Mouse (Mus musculus) forebrain, postnatal 0 days (tissue): Measurements from ENCODE around the gene Vsx1. TPM values are rescaled to one million over a fixed set of nuclear protein-coding genes. Genes with fewer than 3 reads are reported as not detected.
A peak's percentile ranks its signal among the peaks of the same experiment; 100 is the strongest.

Experiments used
- ATAC-seq: fragments of 200-750 bp; cut with Nextera tagmentation; 2 replicates; pipeline ENCODE4 v1.8.0; 2017; ENCODE audit warnings: mild to moderate bottlenecking, moderate library complexity
- DNase-seq: peaks from one replicate; pipeline ENCODE4 v3.0.0-alpha.2; 2015
- H3K27ac ChIP-seq: fragments of 300-500 bp; sonication (generic); 2 replicates; pipeline ENCODE4 v1.5.1; 2014; ENCODE audit warnings: low read depth, mild to moderate bottlenecking, antibody characterized with exemption, low read length, moderate library complexity, mixed read lengths
- H3K27me3 ChIP-seq: fragments of 300-500 bp; sonication (generic); 2 replicates; pipeline ENCODE4 v1.6.1; 2014; ENCODE audit warnings: mild to moderate bottlenecking, low read length, mixed read lengths; ENCODE audit not compliant: insufficient read depth
- H3K36me3 ChIP-seq: fragments of 300-500 bp; sonication (generic); 2 replicates; pipeline ENCODE4 v1.6.1; 2014; ENCODE audit warnings: mild to moderate bottlenecking, moderate library complexity; ENCODE audit not compliant: insufficient read depth
- H3K4me1 ChIP-seq: fragments of 300-500 bp; sonication (generic); 2 replicates; pipeline ENCODE4 v1.6.1; 2014; ENCODE audit warnings: antibody characterized with exemption; ENCODE audit not compliant: insufficient read depth
- H3K4me2 ChIP-seq: fragments of 300-500 bp; sonication (generic); 2 replicates; pipeline ENCODE4 v1.6.1; 2014; ENCODE audit warnings: low read depth, mild to moderate bottlenecking, moderate library complexity
- H3K4me3 ChIP-seq: fragments of 300-500 bp; sonication (generic); 2 replicates; pipeline ENCODE4 v1.5.1; 2014; ENCODE audit warnings: low read depth, low read length, mixed read lengths
- H3K9ac ChIP-seq: fragments of 300-500 bp; sonication (generic); 2 replicates; pipeline ENCODE4 v1.6.1; 2014; ENCODE audit warnings: mild to moderate bottlenecking
- H3K9me3 ChIP-seq: fragments of 300-500 bp; sonication (generic); 2 replicates; pipeline ENCODE4 v1.6.1; 2016; ENCODE audit warnings: low read length
- CTCF ChIP-seq: sonication (generic); IDR thresholded peaks from 2 replicates; pipeline ENCODE4 v1.5.1; 2016; ENCODE audit warnings: antibody characterized with exemption, control low read depth, low read depth
- WGBS: fragments of 180-500 bp; shearing (Covaris S2); extraction: QIAGEN DNeasy Blood & Tissue Kit; methylation state at CpG from one replicate; pipeline ENCODE4 v1.1.7; 2014; 5-methylcytosine and 5-hydroxymethylcytosine counted together
- polyA plus RNA-seq: library from polyadenylated mRNA; unstranded; fragments of >200 nt; fragmentation: Nextera tagmentation; extraction: Ambion mirVana; gene quantifications from 2 replicates; pipeline ENCODE4 v1.2.1, GENCODE M21; 2015
- total RNA-seq: library from RNA; depleted of rRNA; stranded (reverse); fragments of >200 nt; gene quantifications from 2 replicates; pipeline ENCODE4 v1.2.3, GENCODE M21; 2014

Vsx1 gene
- total and polyA plus RNA-seq, 2 experiments from 2014 or later, result 0.13 TPM; not detected in 1

GRCm38 (mm10) chr2:150646411-150647121 lies 42.6 kb downstream of the Vsx1 start:
- no peak overlapping the region for H3K27ac ChIP-seq
- no peak for ATAC-seq
- TF ChIP-seq CTCF, result no peak

GRCm38 (mm10) chr2:150645225-150645624 lies 43.9 kb downstream of the Vsx1 start:
- Histone ChIP-seq H3K4me3 (no peak overlapping the region), H3K36me3 (no peaks in the 10 kb centered on the region), H3K27ac (no peak overlapping the region), H3K4me2 (no peak overlapping the region), H3K9ac (no peak overlapping the region), H3K9me3 (no peaks in the 10 kb centered on the region), H3K27me3 (no peaks in the 10 kb centered on the region), H3K4me1 (peaks cover 18% of the 10 kb centered on the region)
- no peak for TF ChIP-seq CTCF
- no peak for DNase-seq
- 92% methylated on average over 4 of the region's 4 CpGs for WGBS
- ATAC-seq, result no peak

More at GRCm38 (mm10) chr2:150646411-150647121, 42.6 kb downstream of the Vsx1 start:
- H3K36me3 ChIP-seq, result no peaks in the 10 kb centered on the region
- no peak overlapping the region for H3K4me2 ChIP-seq
- H3K4me1 ChIP-seq, result peaks cover 18% of the 10 kb centered on the region
- no peak for DNase-seq
- WGBS, result 90% methylated on average over 8 of the region's 8 CpGs
- no peak overlapping the region for H3K9ac ChIP-seq
- H3K27me3 ChIP-seq, result no peaks in the 10 kb centered on the region
- no peaks in the 10 kb centered on the region for H3K9me3 ChIP-seq
- no peak overlapping the region for H3K4me3 ChIP-seq

GRCm38 (mm10) chr2:150643726-150644415 lies 45.3 kb downstream of the Vsx1 start:
- TF ChIP-seq CTCF, result no peak
- no peaks in the 10 kb centered on the region for H3K9me3 ChIP-seq
- 14% methylated on average over 8 of the region's 8 CpGs for WGBS
- no peaks in the 10 kb centered on the region for H3K36me3 ChIP-seq
- 0 out of 2 replicates have a peak overlapping the region, but pooled peaks have one; percentile 5 for H3K4me3 ChIP-seq
- peak; percentile 88 for DNase-seq
- peak overlapping the region; percentile 47; the same call in 1 of the 2 replicates for H3K9ac ChIP-seq
- H3K4me2 ChIP-seq, result peak overlapping the region; percentile 35
- ATAC-seq, result peak; percentile 98
- H3K4me1 ChIP-seq, result peaks cover 15% of the 10 kb centered on the region
- H3K27me3 ChIP-seq, result no peaks in the 10 kb centered on the region
- peak overlapping the region; percentile 90 for H3K27ac ChIP-seq

GRCm38 (mm10) chr2:150643166-150643565 lies 46.0 kb downstream of the Vsx1 start:
- 33% methylated on average over 1 of the region's 1 CpGs for WGBS
- peaks cover 15% of the 10 kb centered on the region for H3K4me1 ChIP-seq
- no peak for TF ChIP-seq CTCF
- H3K27ac ChIP-seq, result peak overlapping the region; percentile 90
- H3K36me3 ChIP-seq, result no peaks in the 10 kb centered on the region
- no peak overlapping the region for H3K4me2 ChIP-seq
- H3K9me3 ChIP-seq, result no peaks in the 10 kb centered on the region
- H3K4me3 ChIP-seq, result no peak overlapping the region
- DNase-seq (no peak), ATAC-seq (no peak)
- no peak overlapping the region for H3K9ac ChIP-seq
- no peaks in the 10 kb centered on the region for H3K27me3 ChIP-seq

- DNase-seq (no peak), ATAC-seq (no peak)
- no peaks in the 10 kb centered on the region for H3K9me3 ChIP-seq
- 23% methylated on average over 2 of the region's 2 CpGs for WGBS
- no peak overlapping the region for H3K9ac ChIP-seq
- H3K27me3 ChIP-seq, result no peaks in the 10 kb centered on the region
- H3K4me1 ChIP-seq, result peaks cover 4% of the 10 kb centered on the region; the same call in 1 of the 2 replicates
- peaks cover 4% of the 10 kb centered on the region; the same call in 1 of the 2 replicates for H3K36me3 ChIP-seq
- no peak overlapping the region for H3K4me2 ChIP-seq
- H3K27ac ChIP-seq, result no peak overlapping the region; the same call in 1 of the 2 replicates
- H3K4me3 ChIP-seq, result no peak overlapping the region
- no peak for TF ChIP-seq CTCF
These were observed 50.8 kb downstream of the Vsx1 start for GRCm38 (mm10) chr2:150638370-150638733.

- no peak overlapping the region for H3K4me2 ChIP-seq
- peaks cover 4% of the 10 kb centered on the region; the same call in 1 of the 2 replicates for H3K36me3 ChIP-seq
- no peak overlapping the region for H3K4me3 ChIP-seq
- no peaks in the 10 kb centered on the region for H3K4me1 ChIP-seq
- DNase-seq (no peak), ATAC-seq (peak; percentile 49)
- H3K27me3 ChIP-seq, result no peaks in the 10 kb centered on the region
- 27% methylated on average over 6 of the region's 6 CpGs for WGBS
- no peak for TF ChIP-seq CTCF
- no peaks in the 10 kb centered on the region for H3K9me3 ChIP-seq
- H3K27ac ChIP-seq, result peak overlapping the region; percentile 35; the same call in 1 of the 2 replicates
- no peak overlapping the region for H3K9ac ChIP-seq
These were observed 51.3 kb downstream of the Vsx1 start for GRCm38 (mm10) chr2:150637702-150638369.
